Mouse (Mus musculus) MEL (cell line): ENCODE measurements around the gene Vps53. TPM values are rescaled to one million over a fixed set of nuclear protein-coding genes. Genes with fewer than 3 reads are reported as not detected.

ENCODE experiments used
- DNase-seq: peaks from one replicate; pipeline ENCODE4 v3.0.0; 2011; ENCODE audit warnings: low read depth, low spot score
- H3K27ac ChIP-seq: 2 replicates; pipeline ENCODE4 v1.5.1; 2012; ENCODE audit warnings: low read depth, mild to moderate bottlenecking, control low read depth, low read length, moderate library complexity; ENCODE audit not compliant: control insufficient read depth
- H3K27me3 ChIP-seq, 2 experiments: fragments of 150-350 bp in 1 of 2; sonication (generic) in 1 of 2; 2 replicates each; pipeline ENCODE4 v1.6.1; 2012; ENCODE audit warnings: low read length in 2 of 2, mild to moderate bottlenecking in 2 of 2, improper control_type of control experiment in 1 of 2, moderate library complexity in 1 of 2; ENCODE audit not compliant: insufficient read depth in 2 of 2, control insufficient read depth in 1 of 2
- H3K36me3 ChIP-seq, 2 experiments: 2 replicates each; pipeline ENCODE4 v1.6.1; 2012 to 2014; ENCODE audit warnings: low read length in 2 of 2, improper control_type of control experiment in 1 of 2, inconsistent platforms in 1 of 2, mild to moderate bottlenecking in 1 of 2; ENCODE audit not compliant: insufficient read depth in 2 of 2, control insufficient read depth in 1 of 2
- H3K4me1 ChIP-seq, 2 experiments: fragments of 150-350 bp in 1 of 2; sonication (generic) in 1 of 2; 2 replicates each; pipeline ENCODE4 v1.6.1; 2012; ENCODE audit warnings: low read length in 2 of 2, improper control_type of control experiment in 1 of 2, mild to moderate bottlenecking in 1 of 2; ENCODE audit not compliant: insufficient read depth in 2 of 2, control insufficient read depth in 1 of 2
- H3K4me3 ChIP-seq, 2 experiments: fragments of 150-350 bp in 1 of 2; sonication (generic) in 1 of 2; 2 replicates each; pipeline ENCODE4 v1.5.1; 2012; ENCODE audit warnings: low read depth in 2 of 2, low read length in 2 of 2, mild to moderate bottlenecking in 2 of 2, moderate library complexity in 2 of 2, control low read depth in 1 of 2, improper control_type of control experiment in 1 of 2; ENCODE audit not compliant: control insufficient read depth in 1 of 2, insufficient read depth in 1 of 2
- H3K79me2 ChIP-seq: 2 replicates; pipeline ENCODE4 v1.6.1; 2012; ENCODE audit warnings: mild to moderate bottlenecking, low read length, moderate library complexity; ENCODE audit not compliant: control insufficient read depth, poor library complexity, insufficient read depth
- H3K9ac ChIP-seq: 2 replicates; pipeline ENCODE4 v1.6.1; 2012; ENCODE audit warnings: low read depth, mild to moderate bottlenecking, control low read depth, low read length, moderate library complexity; ENCODE audit not compliant: control insufficient read depth, poor library complexity, severe bottlenecking
- H3K9me3 ChIP-seq: fragments of 150-350 bp; sonication (generic); replicated peaks from 2 replicates; pipeline ENCODE4 v1.6.1; 2012; ENCODE audit warnings: mild to moderate bottlenecking, low read length, improper control_type of control experiment, moderate library complexity; ENCODE audit not compliant: insufficient read depth
- CHD2 ChIP-seq: IDR thresholded peaks from 2 replicates; pipeline ENCODE4 v1.6.1; 2011; ENCODE audit warnings: low read length, improper control_type of control experiment
- E2F4 ChIP-seq: IDR thresholded peaks from 2 replicates; pipeline ENCODE4 v1.6.1; 2011; ENCODE audit warnings: low read depth, low read length, improper control_type of control experiment, borderline replicate concordance
- EP300 ChIP-seq, 2 experiments: IDR thresholded peaks; 2 replicates each; pipeline ENCODE4 v1.6.1; 2011; ENCODE audit warnings: improper control_type of control experiment in 2 of 2, low read length in 2 of 2, low read depth in 1 of 2, mild to moderate bottlenecking in 1 of 2
- GABPA ChIP-seq: IDR thresholded peaks from 2 replicates; pipeline ENCODE4 v1.6.1; 2012; ENCODE audit warnings: low read depth, mild to moderate bottlenecking, inconsistent platforms, low read length, improper control_type of control experiment, moderate library complexity
- GATA1 ChIP-seq: IDR thresholded peaks from 2 replicates; pipeline ENCODE4 v1.6.1; 2011; ENCODE audit warnings: low read depth, low read length, improper control_type of control experiment
- HCFC1 ChIP-seq: IDR thresholded peaks from 2 replicates; pipeline ENCODE4 v1.6.1; 2012; ENCODE audit warnings: low read depth, mild to moderate bottlenecking, inconsistent platforms, low read length, improper control_type of control experiment, moderate library complexity
- JUND ChIP-seq: IDR thresholded peaks from 2 replicates; pipeline ENCODE4 v1.6.1; 2011; ENCODE audit warnings: low read depth, mild to moderate bottlenecking, improper control_type of control experiment, low read length
- KAT2A ChIP-seq: conservative IDR thresholded peaks from 2 replicates; pipeline ENCODE4 v1.6.1; 2012; ENCODE audit warnings: low read depth, low read length, improper control_type of control experiment, inconsistent platforms
- MAFK ChIP-seq: IDR thresholded peaks from 2 replicates; pipeline ENCODE4 v1.6.1; 2011; ENCODE audit warnings: low read depth, mild to moderate bottlenecking, low read length, improper control_type of control experiment, borderline replicate concordance
- MAX ChIP-seq: IDR thresholded peaks from 2 replicates; pipeline ENCODE4 v1.6.1; 2011; ENCODE audit warnings: low read length, improper control_type of control experiment
- MYC ChIP-seq: IDR thresholded peaks from 2 replicates; pipeline ENCODE4 v1.6.1; 2011; ENCODE audit warnings: low read depth, mild to moderate bottlenecking, low read length, improper control_type of control experiment, moderate library complexity
- POLR2AphosphoS2 ChIP-seq: IDR thresholded peaks from 2 replicates; pipeline ENCODE4 v1.6.1; 2011; ENCODE audit warnings: low read length, improper control_type of control experiment
- RAD21 ChIP-seq: IDR thresholded peaks from 2 replicates; pipeline ENCODE4 v1.6.1; 2011; ENCODE audit warnings: mild to moderate bottlenecking, low read depth, low read length, improper control_type of control experiment
- RCOR1 ChIP-seq: IDR thresholded peaks from 2 replicates; pipeline ENCODE4 v1.6.1; 2012; ENCODE audit warnings: low read depth, mild to moderate bottlenecking, inconsistent platforms, low read length, improper control_type of control experiment
- TBP ChIP-seq: IDR thresholded peaks from 2 replicates; pipeline ENCODE4 v1.8.0; 2011; ENCODE audit warnings: low read depth, low read length, improper control_type of control experiment
- TCF12 ChIP-seq: IDR thresholded peaks from 2 replicates; pipeline ENCODE4 v1.6.1; 2014; ENCODE audit warnings: low read depth, mild to moderate bottlenecking, inconsistent platforms, low read length, improper control_type of control experiment, moderate library complexity
- UBTF ChIP-seq: IDR thresholded peaks from 2 replicates; pipeline ENCODE4 v1.6.1; 2012; ENCODE audit warnings: low read depth, mild to moderate bottlenecking, inconsistent platforms, low read length, improper control_type of control experiment, moderate library complexity, borderline replicate concordance; ENCODE audit not compliant: insufficient read depth
- USF2 ChIP-seq, 2 experiments: IDR thresholded peaks; 2 replicates each; pipeline ENCODE4 v1.6.1; 2011 to 2012; ENCODE audit warnings: improper control_type of control experiment in 2 of 2, low read length in 2 of 2, borderline replicate concordance in 1 of 2, inconsistent platforms in 1 of 2, low read depth in 1 of 2, mild to moderate bottlenecking in 1 of 2; ENCODE audit not compliant: insufficient read depth in 1 of 2
- ZC3H11A ChIP-seq: IDR thresholded peaks from 2 replicates; pipeline ENCODE4 v1.6.1; 2012; ENCODE audit warnings: low read depth, mild to moderate bottlenecking, inconsistent platforms, low read length, improper control_type of control experiment
- ZKSCAN1 ChIP-seq: IDR thresholded peaks from 2 replicates; pipeline ENCODE4 v1.6.1; 2012; ENCODE audit warnings: low read depth, mild to moderate bottlenecking, inconsistent platforms, low read length, improper control_type of control experiment, moderate library complexity
- ZMIZ1 ChIP-seq: IDR thresholded peaks from 2 replicates; pipeline ENCODE4 v1.6.1; 2012; ENCODE audit warnings: low read depth, mild to moderate bottlenecking, inconsistent platforms, low read length, improper control_type of control experiment, moderate library complexity
- polyA plus RNA-seq, 2 experiments: library from polyadenylated mRNA; stranded (reverse) in 1 of 2; unstranded in 1 of 2; fragments of >175 nt in 1 of 2; fragments of >200 nt in 1 of 2; gene quantifications; 2 replicates each; pipeline versions ENCODE4 v1.2.1 to v1.2.4; 2012; ENCODE audit warnings: low replicate concordance in 2 of 2, low read depth in 1 of 2; ENCODE audit not compliant: insufficient read length in 2 of 2, insufficient read depth in 1 of 2, missing spikeins in 1 of 2
- total RNA-seq: library from RNA; depleted of rRNA; stranded (reverse); fragments of 300-350 nt; gene quantifications from 2 replicates; pipeline ENCODE4 v1.2.3, GENCODE M21; 2012

Vps53 gene
- total and polyA plus RNA-seq, 3 experiments, result 38.4 to 50.4 TPM; not detected in 1

DNA sequence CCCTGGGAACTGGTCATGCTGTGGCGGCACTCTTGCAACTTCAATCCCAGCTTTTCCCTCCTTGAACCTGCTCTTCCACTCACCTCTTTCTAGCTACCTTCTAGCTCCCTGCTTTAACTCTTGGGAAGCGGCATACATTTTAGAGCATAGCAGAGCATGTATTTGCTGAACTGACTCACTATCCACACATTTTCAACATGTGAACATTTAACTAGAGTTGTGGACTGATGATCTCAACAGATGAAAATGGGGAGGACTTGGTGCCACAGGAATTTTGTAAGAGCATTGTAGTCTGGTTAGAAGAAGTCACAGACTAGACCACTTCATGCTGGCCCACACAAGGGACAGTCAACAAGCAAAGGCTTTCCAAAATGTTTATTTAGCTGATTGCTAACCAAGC is 21.1 kb downstream of the Vps53 start:
- Histone ChIP-seq H3K4me3 (no peak overlapping the region), H3K9me3 (no peaks in the 10 kb centered on the region), H3K27ac (no peak overlapping the region), H3K4me1 (peaks cover 6 to 8% of the 10 kb centered on the region in 2 experiments), H3K9ac (no peak overlapping the region), H3K27me3 (no peaks in the 10 kb centered on the region), H3K79me2 (no peaks in the 10 kb centered on the region), H3K36me3 (peaks cover 3 to 11% of the 10 kb centered on the region in 2 experiments; a peak in 3 of 4 replicates)
- TF ChIP-seq RCOR1 (no peak), JUND (no peak), CHD2 (no peak), MYC (no peak), EP300 (IDR thresholded peaks at IDR 0.05; ENCODE audit: low read depth in 1 of 2, low read length in 2 of 2) (no peak), ZMIZ1 (no peak), GATA1 (no peak), MAX (no peak), ZC3H11A (no peak), HCFC1 (no peak), GABPA (no peak), TBP (no peak), MAFK (no peak), E2F4 (no peak), KAT2A (no peak), USF2 (IDR thresholded peaks at IDR 0.05; ENCODE audit: borderline replicate concordance in 1 of 2, insufficient read depth in 1 of 2, low read depth in 1 of 2, low read length in 2 of 2) (no peak), UBTF (no peak)
- no peak for DNase-seq

- peaks cover 0 to 20% of the 10 kb centered on the region in 2 experiments; a peak in 2 of 4 replicates for H3K36me3 ChIP-seq
- no peaks in the 10 kb centered on the region for H3K79me2 ChIP-seq
- no peak overlapping the region for H3K4me3 ChIP-seq
- peaks cover 8 to 10% of the 10 kb centered on the region in 2 experiments for H3K4me1 ChIP-seq
- no peaks in the 10 kb centered on the region for H3K27me3 ChIP-seq
- H3K9me3 ChIP-seq, result no peaks in the 10 kb centered on the region
- peak overlapping the region; percentile 6; the same call in 1 of the 2 replicates for H3K27ac ChIP-seq
- DNase-seq, result no peak
- H3K9ac ChIP-seq, result no peak overlapping the region
- TF ChIP-seq ZMIZ1, result no peak
- TF ChIP-seq JUND, result no peak
- TF ChIP-seq TCF12, result no peak
- TF ChIP-seq ZC3H11A, result no peak
- TF ChIP-seq ZKSCAN1, result no peak
- no peak for TF ChIP-seq RAD21
- no peak for TF ChIP-seq RCOR1
- TF ChIP-seq USF2 (IDR thresholded peaks at IDR 0.05; ENCODE audit: borderline replicate concordance in 1 of 2, insufficient read depth in 1 of 2, low read depth in 1 of 2, low read length in 2 of 2), result no peak
- TF ChIP-seq POLR2AphosphoS2, result no peak
- TF ChIP-seq, all 39 proteins: peak for 0
Observed at GRCm38 (mm10) chr11:76154861-76155260, 24.6 kb downstream of the Vps53 start.
